Mouse (Mus musculus): ENCODE measurements at regions not wholly inside any gene's neighbourhood (a gene's known extent, or its start where the extent isn't known, plus 50 kb on each side); places are given as distances from the start of the nearest gene placed in this dataset.
A peak's percentile ranks its signal among the peaks of the same experiment; 100 is the strongest.

GRCm38 (mm10) chr1:94183876-94184275 lies 131.5 kb upstream of the Pdcd1 start:
- WGBS = 71% methylated on average over 2 of the region's 2 CpGs
- Histone ChIP-seq H3K27me3 (replicated peaks; ENCODE audit: control insufficient read depth, insufficient read depth, low read length) (no peaks in the 10 kb centered on the region), H3K27ac (ENCODE audit: low read depth, low read length) (no peak overlapping the region), H3K4me3 (ENCODE audit: low read depth, low read length) (no peak overlapping the region), H3K9ac (ENCODE audit: low read length) (no peak overlapping the region), H3K36me3 (ENCODE audit: control insufficient read depth, insufficient read depth, low read length) (no peaks in the 10 kb centered on the region), H3K4me2 (ENCODE audit: low read length) (no peak overlapping the region), H3K9me3 (replicated peaks; ENCODE audit: control insufficient read depth, low read length) (no peaks in the 10 kb centered on the region), H3K4me1 (ENCODE audit: control insufficient read depth, insufficient read depth, low read length) (no peaks in the 10 kb centered on the region)
- peak; percentile 54; the same call in 1 of the 2 replicates for ATAC-seq
- DNase-seq (ENCODE audit: low spot score) = peak; percentile 37

DNA sequence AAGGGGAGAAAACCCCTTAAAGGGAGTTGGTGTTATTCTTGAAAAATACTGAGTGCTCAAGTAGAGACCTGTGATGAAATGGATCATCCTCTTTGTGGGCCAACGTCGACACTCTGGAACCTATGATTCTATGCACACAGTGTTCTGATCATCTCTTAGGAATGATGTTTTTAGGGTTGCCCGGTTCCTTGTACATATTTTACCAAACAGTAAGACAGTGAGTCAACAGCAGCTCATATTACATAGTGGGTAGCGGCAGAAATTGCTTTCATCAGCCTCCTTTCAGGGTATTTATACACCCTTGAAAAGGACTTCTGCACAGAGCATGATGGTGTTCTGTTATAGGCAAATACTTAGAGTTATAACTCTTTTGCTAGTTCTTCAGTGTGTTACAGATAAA lies 97.6 kb upstream of the Pdcd1 start:
- Histone ChIP-seq H3K4me2 (ENCODE audit: low read length) (no peak overlapping the region), H3K27ac (ENCODE audit: low read depth, low read length) (no peak overlapping the region), H3K9ac (ENCODE audit: low read length) (no peak overlapping the region), H3K4me3 (ENCODE audit: low read depth, low read length) (no peak overlapping the region), H3K36me3 (ENCODE audit: control insufficient read depth, insufficient read depth, low read length) (no peaks in the 10 kb centered on the region), H3K27me3 (replicated peaks; ENCODE audit: control insufficient read depth, insufficient read depth, low read length) (no peaks in the 10 kb centered on the region), H3K4me1 (ENCODE audit: control insufficient read depth, insufficient read depth, low read length) (no peaks in the 10 kb centered on the region), H3K9me3 (replicated peaks; ENCODE audit: control insufficient read depth, low read length) (no peaks in the 10 kb centered on the region)
- 93% methylated on average over 4 of the region's 4 CpGs for WGBS
- ATAC-seq (no peak), DNase-seq (ENCODE audit: low spot score) (no peak)

GRCm38 (mm10) chr1:94147015-94147414 lies 94.7 kb upstream of the Pdcd1 start:
- DNase-seq (ENCODE audit: low spot score) (no peak), ATAC-seq (no peak)
- no peaks in the 10 kb centered on the region for H3K36me3 ChIP-seq (ENCODE audit: control insufficient read depth, insufficient read depth, low read length)
- H3K4me2 ChIP-seq (ENCODE audit: low read length) = no peak overlapping the region
- 90% methylated on average over 4 of the region's 4 CpGs for WGBS
- no peaks in the 10 kb centered on the region for H3K4me1 ChIP-seq (ENCODE audit: control insufficient read depth, insufficient read depth, low read length)
- H3K27me3 ChIP-seq (replicated peaks; ENCODE audit: control insufficient read depth, insufficient read depth, low read length) = no peaks in the 10 kb centered on the region
- no peaks in the 10 kb centered on the region for H3K9me3 ChIP-seq (replicated peaks; ENCODE audit: control insufficient read depth, low read length)
- no peak overlapping the region for H3K27ac ChIP-seq (ENCODE audit: low read depth, low read length)
- H3K9ac ChIP-seq (ENCODE audit: low read length) = no peak overlapping the region
- no peak overlapping the region for H3K4me3 ChIP-seq (ENCODE audit: low read depth, low read length)

- DNase-seq (ENCODE audit: low spot score) (peak; percentile 16), ATAC-seq (no peak; the same call in 1 of the 2 replicates)
- H3K9ac ChIP-seq (ENCODE audit: low read length) = no peak overlapping the region
- H3K27ac ChIP-seq (ENCODE audit: low read depth, low read length) = no peak overlapping the region
- no peaks in the 10 kb centered on the region for H3K36me3 ChIP-seq (ENCODE audit: control insufficient read depth, insufficient read depth, low read length)
- no peak overlapping the region for H3K4me3 ChIP-seq (ENCODE audit: low read depth, low read length)
- H3K27me3 ChIP-seq (replicated peaks; ENCODE audit: control insufficient read depth, insufficient read depth, low read length) = no peaks in the 10 kb centered on the region
- H3K4me2 ChIP-seq (ENCODE audit: low read length) = no peak overlapping the region
- H3K4me1 ChIP-seq (ENCODE audit: control insufficient read depth, insufficient read depth, low read length) = no peaks in the 10 kb centered on the region
- WGBS = 66% methylated on average over 3 of the region's 3 CpGs
- no peaks in the 10 kb centered on the region for H3K9me3 ChIP-seq (replicated peaks; ENCODE audit: control insufficient read depth, low read length)
These were observed 88.2 kb upstream of the Pdcd1 start for GRCm38 (mm10) chr1:94140518-94140917.

GRCm38 (mm10) chr1:94139445-94140062 lies 87.2 kb upstream of the Pdcd1 start:
- H3K9me3 ChIP-seq (replicated peaks; ENCODE audit: control insufficient read depth, low read length) = no peaks in the 10 kb centered on the region
- H3K36me3 ChIP-seq (ENCODE audit: control insufficient read depth, insufficient read depth, low read length) = no peaks in the 10 kb centered on the region
- 80% methylated on average over 5 of the region's 5 CpGs for WGBS
- H3K9ac ChIP-seq (ENCODE audit: low read length) = no peak overlapping the region
- no peaks in the 10 kb centered on the region for H3K4me1 ChIP-seq (ENCODE audit: control insufficient read depth, insufficient read depth, low read length)
- no peaks in the 10 kb centered on the region for H3K27me3 ChIP-seq (replicated peaks; ENCODE audit: control insufficient read depth, insufficient read depth, low read length)
- H3K4me2 ChIP-seq (ENCODE audit: low read length) = no peak overlapping the region
- DNase-seq (ENCODE audit: low spot score) (peak; percentile 77), ATAC-seq (peak; percentile 62)
- no peak overlapping the region for H3K4me3 ChIP-seq (ENCODE audit: low read depth, low read length)
- no peak overlapping the region for H3K27ac ChIP-seq (ENCODE audit: low read depth, low read length)

- Histone ChIP-seq H3K4me3 (ENCODE audit: low read depth, low read length) (no peak overlapping the region), H3K4me1 (ENCODE audit: control insufficient read depth, insufficient read depth, low read length) (no peaks in the 10 kb centered on the region), H3K27ac (ENCODE audit: low read depth, low read length) (no peak overlapping the region), H3K9me3 (replicated peaks; ENCODE audit: control insufficient read depth, low read length) (no peaks in the 10 kb centered on the region), H3K4me2 (ENCODE audit: low read length) (no peak overlapping the region), H3K9ac (ENCODE audit: low read length) (no peak overlapping the region), H3K27me3 (replicated peaks; ENCODE audit: control insufficient read depth, insufficient read depth, low read length) (no peaks in the 10 kb centered on the region), H3K36me3 (ENCODE audit: control insufficient read depth, insufficient read depth, low read length) (no peaks in the 10 kb centered on the region)
- WGBS = 81% methylated on average over 8 of the region's 8 CpGs
- no peak for DNase-seq (ENCODE audit: low spot score)
- no peak for ATAC-seq
These were observed 84.4 kb upstream of the Pdcd1 start for GRCm38 (mm10) chr1:94136731-94137130.

All from forebrain, embryonic 14.5 days (tissue).